Mouse (Mus musculus) embryonic facial prominence, embryonic 14.5 days (tissue): ENCODE results near the gene Btaf1. TPM values are rescaled to one million over a fixed set of nuclear protein-coding genes. Genes with fewer than 3 reads are reported as not detected.

Experiments
- ATAC-seq: fragments of 200-750 bp; cut with Nextera tagmentation; 2 replicates; pipeline ENCODE4 v1.8.0; 2017; ENCODE audit warnings: low read depth, moderate number of reproducible peaks, moderate TSS enrichment
- DNase-seq: peaks from one replicate; pipeline ENCODE4 v3.0.0-alpha.2; 2015; ENCODE audit warnings: low spot score
- H3K27ac ChIP-seq: fragments of 300-500 bp; sonication (generic); replicated peaks from 2 replicates; pipeline ENCODE4 v1.5.1; 2014; ENCODE audit warnings: low read depth, mild to moderate bottlenecking, low read length, moderate library complexity
- H3K27me3 ChIP-seq: fragments of 300-500 bp; sonication (generic); replicated peaks from 2 replicates; pipeline ENCODE4 v1.6.1; 2014; ENCODE audit warnings: low read length; ENCODE audit not compliant: control insufficient read depth, insufficient read depth
- H3K36me3 ChIP-seq: fragments of 300-500 bp; sonication (generic); 2 replicates; pipeline ENCODE4 v1.6.1; 2014; ENCODE audit warnings: low read length, mixed read lengths; ENCODE audit not compliant: control insufficient read depth, insufficient read depth
- H3K4me1 ChIP-seq: fragments of 300-500 bp; sonication (generic); 2 replicates; pipeline ENCODE4 v1.6.1; 2014; ENCODE audit warnings: antibody characterized with exemption, low read length; ENCODE audit not compliant: control insufficient read depth, insufficient read depth
- H3K4me2 ChIP-seq: fragments of 300-500 bp; sonication (generic); 2 replicates; pipeline ENCODE4 v1.6.1; 2014; ENCODE audit warnings: low read depth, mild to moderate bottlenecking, low read length, moderate library complexity, mixed read lengths
- H3K4me3 ChIP-seq: fragments of 300-500 bp; sonication (generic); 2 replicates; pipeline ENCODE4 v1.5.1; 2014; ENCODE audit warnings: low read depth, mild to moderate bottlenecking, low read length
- H3K9ac ChIP-seq: fragments of 300-500 bp; sonication (generic); 2 replicates; pipeline ENCODE4 v1.6.1; 2014; ENCODE audit warnings: low read depth, mild to moderate bottlenecking, low read length, moderate library complexity, mixed read lengths
- H3K9me3 ChIP-seq: fragments of 300-500 bp; sonication (generic); 2 replicates; pipeline ENCODE4 v1.6.1; 2016; ENCODE audit warnings: low read length; ENCODE audit not compliant: control insufficient read depth
- WGBS: fragments of 180-500 bp; shearing (Covaris S2); extraction: QIAGEN DNeasy Blood & Tissue Kit; methylation state at CpG from one replicate; pipeline ENCODE4 v1.1.7; 2014; 5-methylcytosine and 5-hydroxymethylcytosine counted together
- polyA plus RNA-seq: library from polyadenylated mRNA; unstranded; fragments of >200 nt; fragmentation: Nextera tagmentation; extraction: Ambion mirVana; gene quantifications from 2 replicates; pipeline ENCODE4 v1.2.1, GENCODE M21; 2014

The Btaf1 gene
- 12.2 and 12.5 TPM in 2 replicates for polyA plus RNA-seq

DNA sequence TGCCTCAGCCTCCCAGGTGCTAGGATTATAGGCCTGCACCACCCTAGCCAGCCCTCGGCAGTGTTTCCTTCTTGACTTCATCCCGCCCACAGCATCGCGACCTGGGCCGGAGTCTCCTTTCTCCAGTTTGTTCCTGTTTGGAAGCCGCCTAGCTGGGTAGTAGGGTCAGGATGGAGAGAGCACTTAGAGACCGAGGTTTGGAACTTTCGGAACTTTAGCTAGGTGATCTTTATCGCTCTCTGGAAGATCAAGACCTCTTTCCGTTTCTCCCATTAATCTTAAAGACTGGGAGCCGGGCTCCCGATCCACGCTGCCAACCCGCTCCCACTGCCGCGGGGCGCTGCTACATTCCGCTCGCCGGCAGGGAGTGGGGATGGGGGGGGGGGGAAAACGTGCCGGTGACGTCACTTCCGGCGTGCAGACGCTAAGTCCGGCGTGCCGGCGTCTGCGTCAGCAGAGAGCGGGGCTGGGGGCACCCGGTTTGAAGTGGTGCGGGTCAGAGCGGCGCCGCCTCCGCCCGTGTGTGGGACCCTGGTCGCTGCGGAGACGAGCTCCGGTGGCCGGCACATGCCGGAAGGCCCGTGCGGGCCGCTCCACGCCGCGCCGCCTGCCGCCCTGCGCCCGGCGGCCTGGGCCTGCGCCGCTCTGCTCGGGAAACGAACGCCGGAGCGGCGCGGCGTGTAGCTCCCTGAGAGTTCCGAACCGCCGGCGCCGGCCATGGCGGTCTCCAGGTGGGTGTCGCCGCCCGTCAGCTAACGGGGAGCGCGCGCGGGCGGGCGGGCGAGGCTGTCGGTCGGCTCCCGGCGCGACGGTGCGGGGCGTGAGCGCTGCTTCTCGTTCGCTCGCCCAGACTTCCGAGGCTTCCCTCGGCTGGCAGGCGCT, at the start of gene Btaf1:
Btaf1 (plus strand) TSS at position 409 of the 882 bp plus-strand sequence.
- peak within 1 kb of the TSS; percentile 77 for H3K4me2 ChIP-seq
- H3K4me3 ChIP-seq: peak within 1 kb of the TSS; percentile 94
- peak; percentile 96 for DNase-seq
- peak within 1 kb of the TSS; percentile 95 for H3K9ac ChIP-seq
- 1% methylated on average over 43 of the region's 98 CpGs for WGBS
- no peaks in the 10 kb centered on the region for H3K27me3 ChIP-seq
- H3K9me3 ChIP-seq: no peaks in the 10 kb centered on the region
- H3K4me1 ChIP-seq: peaks cover 12% of the 10 kb centered on the region
- H3K36me3 ChIP-seq: no peaks in the 10 kb centered on the region
- ATAC-seq: peak; percentile 95
- H3K27ac ChIP-seq: peak within 1 kb of the TSS; percentile 97

DNA sequence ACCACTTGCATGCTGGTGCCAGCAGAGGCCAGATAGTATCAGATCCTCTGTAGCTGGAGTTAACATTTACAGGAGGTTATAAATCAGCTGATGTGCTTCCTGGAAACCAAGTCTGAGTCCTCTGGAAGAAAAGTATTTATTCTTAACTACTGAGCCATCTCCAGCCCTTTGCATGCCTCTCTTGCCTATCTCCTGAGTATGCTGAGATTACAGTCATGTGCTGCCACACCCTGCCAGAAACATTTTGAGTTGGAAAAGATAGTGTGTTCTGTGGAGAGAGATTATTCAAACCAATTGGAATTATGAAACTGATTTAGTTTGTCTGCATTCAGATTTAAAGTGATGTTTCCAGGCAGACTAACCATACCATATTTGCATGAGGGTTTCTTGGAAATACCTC, 48.5 kb upstream of the Btaf1 start:
- ATAC-seq (no peak), DNase-seq (no peak)
- no peak overlapping the region for H3K4me2 ChIP-seq
- no peak overlapping the region for H3K4me3 ChIP-seq
- H3K9me3 ChIP-seq: no peaks in the 10 kb centered on the region
- no peak overlapping the region for H3K27ac ChIP-seq
- H3K9ac ChIP-seq: no peak overlapping the region
- peaks cover 92% of the 10 kb centered on the region for H3K36me3 ChIP-seq
- H3K27me3 ChIP-seq: no peaks in the 10 kb centered on the region
- H3K4me1 ChIP-seq: no peaks in the 10 kb centered on the region

DNA sequence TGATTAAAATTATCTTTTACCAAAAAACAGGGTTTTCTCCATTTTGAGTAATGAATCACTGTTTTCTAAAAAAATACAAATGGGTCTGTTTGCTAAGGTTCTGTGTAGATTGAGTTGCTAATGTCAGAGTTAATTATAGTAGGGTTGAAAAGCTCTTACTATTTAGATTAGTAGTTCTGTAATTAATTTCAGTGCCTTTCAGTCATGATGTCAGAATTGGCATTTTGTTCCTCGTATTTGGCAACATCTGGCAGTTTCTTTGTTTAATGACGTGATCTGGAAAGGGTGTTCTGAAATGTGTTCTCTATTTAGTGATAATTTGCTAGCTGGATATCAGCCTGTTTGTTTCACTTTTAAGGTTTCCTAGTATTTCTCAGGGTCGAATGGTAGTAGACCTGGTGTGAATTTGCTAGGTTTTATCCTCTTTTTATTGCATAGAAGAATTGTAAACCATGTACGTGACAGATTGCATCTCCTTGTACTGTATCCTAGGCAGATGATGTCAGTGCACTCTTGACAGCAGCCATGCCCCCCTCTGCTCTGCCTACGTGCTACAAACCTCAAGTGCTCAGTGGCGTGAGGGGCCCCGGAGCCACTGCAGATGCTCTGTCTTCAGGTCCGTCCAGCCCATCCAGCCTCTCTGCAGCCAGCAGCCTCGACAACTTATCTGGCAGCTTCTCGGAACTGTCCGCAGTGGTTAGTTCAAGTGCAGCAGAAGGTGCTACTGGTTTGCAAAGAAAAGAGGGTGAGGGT, 47.0 kb upstream of the Btaf1 start:
- H3K36me3 ChIP-seq: peaks cover 94% of the 10 kb centered on the region
- ATAC-seq (no peak), DNase-seq (no peak)
- H3K4me2 ChIP-seq: no peak overlapping the region
- H3K27me3 ChIP-seq: no peaks in the 10 kb centered on the region
- WGBS: 74% methylated on average over 11 of the region's 11 CpGs
- H3K9ac ChIP-seq: no peak overlapping the region
- no peaks in the 10 kb centered on the region for H3K9me3 ChIP-seq
- no peak overlapping the region for H3K4me3 ChIP-seq
- H3K4me1 ChIP-seq: no peaks in the 10 kb centered on the region
- H3K27ac ChIP-seq: no peak overlapping the region

DNA sequence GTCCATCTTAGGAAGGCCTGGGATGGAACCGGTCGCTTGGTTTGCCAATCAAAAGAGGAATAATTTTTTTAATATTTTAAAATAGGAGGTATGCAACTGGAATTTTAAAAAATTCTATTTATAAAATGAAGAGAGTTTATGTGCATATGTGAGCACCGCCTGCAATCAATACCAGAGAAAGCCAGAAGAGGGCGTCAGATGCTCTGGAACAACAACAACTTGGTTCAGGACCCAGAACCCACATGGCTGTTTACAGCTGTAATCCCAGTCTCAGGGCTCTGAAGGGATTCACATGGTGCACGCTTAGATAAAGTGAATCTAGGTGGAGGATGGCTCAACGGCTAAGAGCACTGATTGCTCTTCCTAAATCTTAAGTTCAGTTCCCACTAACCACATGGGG, 42.8 kb upstream of the Btaf1 start:
- H3K36me3 ChIP-seq: peaks cover 94% of the 10 kb centered on the region
- no peak overlapping the region for H3K27ac ChIP-seq
- no peaks in the 10 kb centered on the region for H3K27me3 ChIP-seq
- whole genome bisulfite sequencing: 77% methylated on average over 6 of the region's 6 CpGs
- no peaks in the 10 kb centered on the region for H3K4me1 ChIP-seq
- H3K4me3 ChIP-seq: no peak overlapping the region
- no peaks in the 10 kb centered on the region for H3K9me3 ChIP-seq
- no peak for DNase-seq
- no peak for ATAC-seq
- no peak overlapping the region for H3K9ac ChIP-seq
- H3K4me2 ChIP-seq: no peak overlapping the region

DNA sequence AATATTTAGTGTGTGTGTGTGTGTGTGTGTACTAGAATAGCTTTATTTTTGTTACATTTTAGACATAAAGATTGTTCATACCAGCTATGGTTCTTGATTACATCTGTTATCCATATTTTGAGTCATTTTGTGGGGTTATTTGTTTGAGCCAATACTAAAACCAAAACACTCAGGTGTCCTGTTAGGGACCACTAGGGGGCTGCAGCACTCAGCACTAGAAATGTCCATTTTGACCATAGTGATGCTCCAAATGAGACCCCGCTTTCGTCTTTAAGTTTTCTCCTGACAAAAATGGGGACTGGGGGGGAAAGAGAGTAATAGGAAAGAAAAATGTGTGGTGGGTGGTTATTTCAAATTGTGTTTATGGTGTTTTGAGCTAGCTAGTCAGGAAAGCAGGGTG, 39.6 kb upstream of the Btaf1 start:
- no peak overlapping the region for H3K4me2 ChIP-seq
- 79% methylated on average over 2 of the region's 2 CpGs for WGBS
- no peak for DNase-seq

DNA sequence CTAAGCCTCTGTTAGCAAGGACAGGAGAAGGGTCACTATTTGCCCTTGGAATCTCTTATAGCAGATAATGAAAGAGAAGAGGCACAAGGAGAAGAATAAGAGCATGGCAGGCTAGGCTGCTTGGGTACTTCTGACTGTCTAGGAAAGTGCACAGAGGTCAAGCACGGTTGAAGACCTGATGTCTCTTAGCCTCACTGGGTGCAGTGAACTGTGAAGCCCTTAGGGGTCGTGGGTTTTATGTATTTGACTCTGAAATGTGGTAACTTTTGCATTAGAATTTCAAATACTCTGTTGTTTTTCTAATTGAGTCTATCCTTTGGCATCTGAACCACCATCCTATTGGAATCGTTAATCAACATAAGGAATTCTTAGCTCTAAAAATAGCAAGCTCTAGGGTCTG, 38.2 kb upstream of the Btaf1 start:
- H3K27me3 ChIP-seq: no peaks in the 10 kb centered on the region
- no peak overlapping the region for H3K4me3 ChIP-seq
- H3K9me3 ChIP-seq: no peaks in the 10 kb centered on the region
- no peak for ATAC-seq
- H3K4me1 ChIP-seq: no peaks in the 10 kb centered on the region
- no peak overlapping the region for H3K9ac ChIP-seq
- no peak for DNase-seq
- 82% methylated on average over 3 of the region's 3 CpGs for WGBS
- no peak overlapping the region for H3K27ac ChIP-seq
- H3K36me3 ChIP-seq: peaks cover 98% of the 10 kb centered on the region
- H3K4me2 ChIP-seq: no peak overlapping the region

More for the DNA sequence above, 39.6 kb upstream of the Btaf1 start:
- Histone ChIP-seq H3K27me3 (no peaks in the 10 kb centered on the region), H3K36me3 (peaks cover 98% of the 10 kb centered on the region), H3K9me3 (no peaks in the 10 kb centered on the region), H3K27ac (no peak overlapping the region), H3K4me3 (no peak overlapping the region), H3K4me1 (no peaks in the 10 kb centered on the region), H3K9ac (no peak overlapping the region)
- no peak for ATAC-seq

DNA sequence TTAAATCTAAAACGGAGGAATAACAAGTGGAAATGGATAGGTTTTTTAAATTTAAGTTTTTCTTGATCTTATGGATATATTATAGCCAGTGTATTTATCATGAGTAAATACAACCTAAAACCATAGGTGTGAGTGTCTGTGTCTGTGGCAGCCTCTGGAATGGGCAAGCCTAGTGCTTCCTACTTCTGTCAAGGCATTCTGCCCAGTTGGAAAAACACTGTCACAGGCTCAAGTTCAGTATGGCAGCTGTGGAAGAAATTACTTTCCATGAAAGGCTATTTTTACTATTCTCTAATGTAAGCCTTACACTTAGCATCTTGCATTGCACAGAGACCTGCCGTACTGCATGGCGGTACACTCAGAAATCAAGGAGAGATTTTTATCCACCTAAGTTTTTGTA, 34.1 kb upstream of the Btaf1 start:
- no peak overlapping the region for H3K27ac ChIP-seq

DNA sequence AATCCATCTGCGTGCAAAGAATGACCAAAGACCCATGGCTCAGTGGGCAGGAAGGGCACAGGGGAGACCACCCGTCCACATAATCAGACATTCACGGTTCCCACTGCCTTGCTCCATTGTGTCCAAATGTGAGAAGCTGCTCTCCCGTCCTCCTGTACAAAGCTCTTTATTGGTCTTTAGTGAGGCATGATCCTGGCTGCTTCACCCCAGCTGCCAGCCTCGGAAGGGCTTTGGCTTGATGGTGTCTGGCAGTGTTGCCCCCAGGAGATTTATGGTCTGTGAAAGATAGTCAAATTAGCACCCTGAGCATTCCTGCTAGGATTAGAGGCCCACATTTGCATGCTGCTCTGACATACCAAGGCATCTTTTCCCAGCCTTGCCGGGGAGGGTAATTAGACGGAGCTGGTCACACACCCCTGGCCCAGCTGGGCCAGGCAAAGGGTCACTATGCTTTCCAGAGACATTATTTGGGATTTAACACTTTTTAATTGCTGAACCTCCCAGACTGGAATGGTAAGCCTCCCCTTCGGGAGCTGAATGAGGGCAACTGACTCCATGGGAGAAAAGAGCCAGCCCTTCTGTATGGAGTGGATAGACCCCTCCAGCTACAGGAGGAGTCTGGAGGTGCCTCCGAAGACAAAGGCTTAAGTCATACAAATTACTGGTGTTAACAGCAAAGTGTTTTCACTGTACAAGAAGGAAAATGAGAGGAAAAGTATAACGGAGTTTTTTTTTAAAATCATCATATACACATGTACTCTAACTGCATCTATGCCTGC, 28.9 kb upstream of the Btaf1 start:
- Histone ChIP-seq H3K4me1 (no peaks in the 10 kb centered on the region), H3K36me3 (peaks cover 29% of the 10 kb centered on the region), H3K9ac (no peak overlapping the region), H3K27me3 (no peaks in the 10 kb centered on the region), H3K27ac (no peak overlapping the region; the same call in 1 of the 2 replicates), H3K9me3 (no peaks in the 10 kb centered on the region), H3K4me2 (no peak overlapping the region), H3K4me3 (no peak overlapping the region)
- WGBS: 23% methylated on average over 10 of the region's 10 CpGs
- peak; percentile 57 for DNase-seq
- ATAC-seq: peak; percentile 67

More for the DNA sequence above, 34.1 kb upstream of the Btaf1 start:
- H3K9me3 ChIP-seq: no peaks in the 10 kb centered on the region
- H3K4me1 ChIP-seq: no peaks in the 10 kb centered on the region
- H3K9ac ChIP-seq: no peak overlapping the region
- peaks cover 80% of the 10 kb centered on the region for H3K36me3 ChIP-seq
- H3K4me3 ChIP-seq: no peak overlapping the region
- no peak for DNase-seq
- H3K27me3 ChIP-seq: no peaks in the 10 kb centered on the region
- no peak overlapping the region for H3K4me2 ChIP-seq
- 91% methylated on average over 3 of the region's 3 CpGs for whole genome bisulfite sequencing
- ATAC-seq: no peak
